Mouse (Mus musculus): ENCODE measurements at regions not wholly inside any gene's neighbourhood (a gene's known extent, or its start where the extent isn't known, plus 50 kb on each side); places are given as distances from the start of the nearest gene placed in this dataset.

- TF ChIP-seq CTCF (IDR thresholded peaks at IDR 0.05): no peak
- no peak for TF ChIP-seq EP300 (IDR thresholded peaks at IDR 0.05)
Measured at GRCm38 (mm10) chr3:21341916-21342315, 734.5 kb upstream of the Tbl1xr1 start.
